Mouse (Mus musculus): ENCODE results near the gene Abhd4. TPM values are rescaled to one million over a fixed set of nuclear protein-coding genes. Genes with fewer than 3 reads are reported as not detected.

The Abhd4 gene
- polyA plus RNA-seq, 1 experiment = 32.9 TPM

DNA sequence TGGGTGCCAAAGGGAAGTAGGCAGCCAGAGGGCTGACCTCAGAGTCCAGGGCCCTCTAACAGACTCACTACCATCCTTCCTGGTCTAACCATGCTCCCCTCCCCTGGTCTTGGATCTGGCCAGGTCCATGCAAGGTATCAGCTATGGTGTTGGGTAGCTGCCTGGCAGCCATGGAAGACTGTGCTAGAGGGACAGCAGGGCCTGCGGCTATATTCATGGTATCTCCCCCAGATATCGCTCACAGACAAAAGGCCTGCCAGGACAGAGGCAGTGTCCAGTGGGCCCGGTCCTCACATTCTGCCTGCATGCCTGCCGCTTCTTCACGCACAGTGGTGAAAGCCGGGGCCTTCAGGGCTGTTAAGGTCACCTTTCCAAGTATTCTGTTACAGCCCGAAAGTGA is 10.2 kb downstream of the Abhd4 start:
- Histone ChIP-seq H3K79me3 (ENCODE audit: low read depth) (no peaks in the 10 kb centered on the region), H3K36me3 (ENCODE audit: control insufficient read depth, insufficient read depth) (no peaks in the 10 kb centered on the region), H3K27me3 (ENCODE audit: control insufficient read depth, insufficient read depth, insufficient read length) (no peaks in the 10 kb centered on the region), H3ac (ENCODE audit: control insufficient read depth, insufficient read length, low read depth) (no peak overlapping the region), H3K79me2 (ENCODE audit: control insufficient read depth, insufficient read depth) (no peaks in the 10 kb centered on the region), H3K4me3 (ENCODE audit: insufficient read depth, poor library complexity, severe bottlenecking) (no peak overlapping the region)
- no peak for TF ChIP-seq MYOD1 (IDR thresholded peaks at IDR 0.05; ENCODE audit: control insufficient read depth, insufficient read length, low read depth)
- no peak for TF ChIP-seq USF1 (IDR thresholded peaks at IDR 0.05; ENCODE audit: low read depth)
- TF ChIP-seq MYOG (IDR thresholded peaks at IDR 0.05; ENCODE audit: control insufficient read depth, extremely low read depth, insufficient read length) = no peak
- no peak for TF ChIP-seq CTCF (IDR thresholded peaks at IDR 0.05; ENCODE audit: control insufficient read depth, insufficient read depth, insufficient read length)
- TF ChIP-seq FOSL1 (IDR thresholded peaks at IDR 0.05; ENCODE audit: insufficient read depth, low read length, poor library complexity, severe bottlenecking) = no peak
- no peak for TF ChIP-seq MAX (IDR thresholded peaks at IDR 0.05)
- TF ChIP-seq CEBPB (IDR thresholded peaks at IDR 0.05; ENCODE audit: low read depth) = no peak

DNA sequence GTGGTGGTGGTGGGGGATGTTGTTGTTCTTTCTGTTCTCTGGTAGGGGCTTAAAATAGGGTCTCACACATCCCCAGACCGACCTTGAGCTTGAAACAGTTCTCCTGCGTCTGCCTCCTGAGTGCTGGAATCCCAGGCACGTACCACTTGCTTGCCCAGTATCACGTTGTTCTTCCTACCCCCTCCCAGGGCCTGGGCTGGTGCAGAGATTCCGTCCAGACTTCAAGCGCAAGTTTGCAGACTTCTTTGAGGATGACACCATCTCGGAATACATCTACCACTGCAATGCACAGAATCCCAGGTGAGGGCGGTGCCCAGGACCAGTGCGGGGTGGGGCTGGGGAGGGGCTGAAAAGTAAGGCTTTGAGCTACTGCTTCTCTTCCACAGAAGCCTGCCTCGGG is 11.1 kb downstream of the Abhd4 start:
- Histone ChIP-seq H3K36me3 (ENCODE audit: control insufficient read depth, insufficient read depth) (no peaks in the 10 kb centered on the region), H3K79me2 (ENCODE audit: control insufficient read depth, insufficient read depth) (no peaks in the 10 kb centered on the region), H3K79me3 (ENCODE audit: low read depth) (no peaks in the 10 kb centered on the region), H3K4me3 (ENCODE audit: insufficient read depth, poor library complexity, severe bottlenecking) (no peak overlapping the region), H3ac (ENCODE audit: control insufficient read depth, insufficient read length, low read depth) (no peak overlapping the region), H3K27me3 (ENCODE audit: control insufficient read depth, insufficient read depth, insufficient read length) (no peaks in the 10 kb centered on the region)
- TF ChIP-seq CTCF (IDR thresholded peaks at IDR 0.05; ENCODE audit: control insufficient read depth, insufficient read depth, insufficient read length) (no peak), MYOG (IDR thresholded peaks at IDR 0.05; ENCODE audit: control insufficient read depth, extremely low read depth, insufficient read length) (no peak), MYOD1 (IDR thresholded peaks at IDR 0.05; ENCODE audit: control insufficient read depth, insufficient read length, low read depth) (no peak)

DNA sequence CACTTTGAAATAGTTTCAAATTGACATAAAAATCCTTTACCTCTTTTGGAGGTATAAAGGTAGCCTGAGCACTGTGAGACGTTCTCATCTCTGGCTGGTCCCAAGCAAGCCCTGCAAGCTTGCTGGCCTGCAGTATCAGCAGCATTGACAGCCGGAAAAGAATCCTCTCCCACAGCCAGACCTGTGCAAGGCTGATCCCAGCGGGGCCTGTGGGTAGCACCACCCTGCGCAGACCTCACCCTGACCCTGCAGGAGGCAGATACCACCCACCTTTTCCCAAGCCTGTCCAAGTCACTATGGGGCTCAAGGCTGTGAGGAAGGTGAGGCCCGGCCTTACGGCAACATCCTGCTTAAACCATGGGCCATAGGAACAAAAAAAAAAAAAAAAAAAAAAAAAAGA is 12.0 kb downstream of the Abhd4 start:
- TF ChIP-seq MAX (IDR thresholded peaks at IDR 0.05) (no peak), CEBPB (IDR thresholded peaks at IDR 0.05; ENCODE audit: low read depth) (no peak), USF1 (IDR thresholded peaks at IDR 0.05; ENCODE audit: low read depth) (no peak), MYOG (IDR thresholded peaks at IDR 0.05; ENCODE audit: control insufficient read depth, extremely low read depth, insufficient read length) (no peak), MYOD1 (IDR thresholded peaks at IDR 0.05; ENCODE audit: control insufficient read depth, insufficient read length, low read depth) (no peak), FOSL1 (IDR thresholded peaks at IDR 0.05; ENCODE audit: insufficient read depth, low read length, poor library complexity, severe bottlenecking) (no peak), CTCF (IDR thresholded peaks at IDR 0.05; ENCODE audit: control insufficient read depth, insufficient read depth, insufficient read length) (no peak)
- no peak overlapping the region for H3K4me3 ChIP-seq (ENCODE audit: insufficient read depth, poor library complexity, severe bottlenecking)
- H3K27me3 ChIP-seq (ENCODE audit: control insufficient read depth, insufficient read depth, insufficient read length) = no peaks in the 10 kb centered on the region
- no peak overlapping the region for H3ac ChIP-seq (ENCODE audit: control insufficient read depth, insufficient read length, low read depth)
- no peaks in the 10 kb centered on the region for H3K79me3 ChIP-seq (ENCODE audit: low read depth)
- no peaks in the 10 kb centered on the region for H3K36me3 ChIP-seq (ENCODE audit: control insufficient read depth, insufficient read depth)
- no peaks in the 10 kb centered on the region for H3K79me2 ChIP-seq (ENCODE audit: control insufficient read depth, insufficient read depth)

DNA sequence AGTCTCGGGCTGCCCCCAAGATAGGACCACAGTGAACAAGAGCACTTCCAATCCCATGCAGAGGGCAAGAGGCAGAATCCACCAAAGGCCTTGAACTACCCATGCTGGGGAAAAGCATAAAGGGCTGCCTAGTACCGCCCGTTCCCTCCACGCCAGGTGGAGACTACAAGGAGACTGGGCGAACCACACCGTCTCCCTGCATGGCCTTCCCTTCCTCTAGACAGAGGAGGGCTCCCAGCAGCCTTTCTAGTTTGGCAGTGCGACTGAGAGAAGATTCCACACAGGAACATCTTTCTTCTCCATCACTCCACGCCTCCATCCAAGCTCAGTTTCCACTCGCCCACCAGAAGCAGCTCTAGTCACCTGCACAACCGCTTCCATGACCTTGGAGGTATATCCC is 14.0 kb downstream of the Abhd4 start:
- Histone ChIP-seq H3K27me3 (ENCODE audit: control insufficient read depth, insufficient read depth, insufficient read length) (no peaks in the 10 kb centered on the region), H3ac (ENCODE audit: control insufficient read depth, insufficient read length, low read depth) (no peak overlapping the region), H3K79me3 (ENCODE audit: low read depth) (no peaks in the 10 kb centered on the region), H3K36me3 (ENCODE audit: control insufficient read depth, insufficient read depth) (no peaks in the 10 kb centered on the region), H3K79me2 (ENCODE audit: control insufficient read depth, insufficient read depth) (no peaks in the 10 kb centered on the region), H3K4me3 (ENCODE audit: insufficient read depth, poor library complexity, severe bottlenecking) (no peak overlapping the region)
- TF ChIP-seq CTCF (IDR thresholded peaks at IDR 0.05; ENCODE audit: control insufficient read depth, insufficient read depth, insufficient read length) = no peak
- TF ChIP-seq MYOD1 (IDR thresholded peaks at IDR 0.05; ENCODE audit: control insufficient read depth, insufficient read length, low read depth) = no peak
- no peak for TF ChIP-seq MAX (IDR thresholded peaks at IDR 0.05)

DNA sequence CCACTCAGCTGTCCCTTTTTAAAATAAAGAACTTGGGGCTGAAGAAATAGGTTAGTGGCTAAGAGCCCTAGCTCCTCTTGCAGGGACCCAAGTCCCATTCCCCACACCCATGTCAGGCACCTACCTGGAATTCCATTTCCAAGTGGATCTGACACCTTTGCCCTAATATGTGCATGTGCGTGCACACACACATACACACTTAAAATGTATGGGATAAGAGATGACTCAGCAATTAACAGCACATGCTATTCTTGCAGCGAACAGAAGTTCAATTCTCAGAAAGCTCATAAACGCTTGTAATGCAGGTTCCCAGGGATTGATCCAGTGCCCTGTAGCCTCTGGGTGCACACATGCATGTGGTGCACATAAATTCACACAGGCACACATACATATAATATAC is 15.6 kb downstream of the Abhd4 start:
- H3K79me2 ChIP-seq (ENCODE audit: control insufficient read depth, insufficient read depth) = no peaks in the 10 kb centered on the region
- TF ChIP-seq MYOD1 (IDR thresholded peaks at IDR 0.05; ENCODE audit: control insufficient read depth, insufficient read length, low read depth) (no peak), CTCF (IDR thresholded peaks at IDR 0.05; ENCODE audit: control insufficient read depth, insufficient read depth, insufficient read length) (no peak), FOSL1 (IDR thresholded peaks at IDR 0.05; ENCODE audit: insufficient read depth, low read length, poor library complexity, severe bottlenecking) (no peak), MAX (IDR thresholded peaks at IDR 0.05) (no peak), USF1 (IDR thresholded peaks at IDR 0.05; ENCODE audit: low read depth) (no peak), CEBPB (IDR thresholded peaks at IDR 0.05; ENCODE audit: low read depth) (no peak), MYOG (IDR thresholded peaks at IDR 0.05; ENCODE audit: control insufficient read depth, extremely low read depth, insufficient read length) (no peak)
- H3K4me3 ChIP-seq (ENCODE audit: insufficient read depth, poor library complexity, severe bottlenecking) = no peak overlapping the region
- H3K27me3 ChIP-seq (ENCODE audit: control insufficient read depth, insufficient read depth, insufficient read length) = no peaks in the 10 kb centered on the region
- no peak overlapping the region for H3ac ChIP-seq (ENCODE audit: control insufficient read depth, insufficient read length, low read depth)
- H3K79me3 ChIP-seq (ENCODE audit: low read depth) = no peaks in the 10 kb centered on the region
- no peaks in the 10 kb centered on the region for H3K36me3 ChIP-seq (ENCODE audit: control insufficient read depth, insufficient read depth)

DNA sequence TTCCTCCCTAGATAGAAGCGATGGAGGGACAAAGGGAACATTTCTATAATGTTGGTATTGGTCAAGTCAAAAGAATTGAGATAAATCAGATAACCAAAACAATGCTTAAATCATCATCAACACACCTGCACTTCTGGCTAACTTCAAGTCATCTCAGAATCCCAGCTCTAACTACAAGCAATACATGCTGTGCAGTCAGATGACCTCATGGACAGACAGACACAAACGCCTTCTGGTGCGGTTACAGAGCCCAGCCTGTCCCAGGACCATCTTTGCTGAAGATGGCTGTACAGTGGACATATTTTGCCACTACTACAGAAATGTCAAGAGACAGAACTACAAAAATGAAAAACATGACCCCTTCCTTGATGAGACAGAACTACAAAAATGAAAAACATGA is 16.4 kb downstream of the Abhd4 start:
- Histone ChIP-seq H3K4me3 (ENCODE audit: insufficient read depth, poor library complexity, severe bottlenecking) (no peak overlapping the region), H3ac (ENCODE audit: control insufficient read depth, insufficient read length, low read depth) (no peak overlapping the region), H3K36me3 (ENCODE audit: control insufficient read depth, insufficient read depth) (no peaks in the 10 kb centered on the region), H3K27me3 (ENCODE audit: control insufficient read depth, insufficient read depth, insufficient read length) (no peaks in the 10 kb centered on the region), H3K79me3 (ENCODE audit: low read depth) (no peaks in the 10 kb centered on the region), H3K79me2 (ENCODE audit: control insufficient read depth, insufficient read depth) (no peaks in the 10 kb centered on the region)
- TF ChIP-seq MYOG (IDR thresholded peaks at IDR 0.05; ENCODE audit: control insufficient read depth, extremely low read depth, insufficient read length) (no peak), CTCF (IDR thresholded peaks at IDR 0.05; ENCODE audit: control insufficient read depth, insufficient read depth, insufficient read length) (no peak), CEBPB (IDR thresholded peaks at IDR 0.05; ENCODE audit: low read depth) (no peak), MAX (IDR thresholded peaks at IDR 0.05) (no peak), FOSL1 (IDR thresholded peaks at IDR 0.05; ENCODE audit: insufficient read depth, low read length, poor library complexity, severe bottlenecking) (no peak), USF1 (IDR thresholded peaks at IDR 0.05; ENCODE audit: low read depth) (no peak), MYOD1 (IDR thresholded peaks at IDR 0.05; ENCODE audit: control insufficient read depth, insufficient read length, low read depth) (no peak)

All from C2C12 (cell line).